In the genomic region with DNA sequence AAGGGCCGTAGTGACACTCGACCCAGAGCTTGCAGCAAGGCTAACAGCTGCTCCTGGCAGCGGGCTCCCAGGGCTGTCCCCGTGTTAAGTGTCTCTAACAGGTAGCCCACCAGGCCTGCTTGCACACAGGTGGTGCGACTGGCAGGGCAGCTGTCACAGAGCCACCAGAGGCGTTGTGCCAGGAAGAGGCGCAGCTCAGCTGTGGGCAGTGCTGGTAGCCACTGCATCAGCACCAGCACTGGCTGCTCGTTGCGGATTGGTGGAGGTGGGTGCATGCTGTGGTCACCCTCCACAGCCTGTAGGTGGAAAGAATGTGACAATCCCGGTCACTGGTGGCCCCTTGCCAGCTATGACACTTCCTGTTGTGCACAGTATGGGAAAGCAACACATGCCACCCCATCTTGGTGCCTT, we compare ENCODE assay signal across 24 mouse cellular contexts. TPM values are rescaled to one million over a fixed set of nuclear protein-coding genes. Genes with fewer than 3 reads are reported as not detected.
A peak's percentile ranks its signal among the peaks of the same experiment; 100 is the strongest.
DNase-seq lines count a peak whose midpoint lies in the region; ATAC-seq and TF ChIP-seq lines count a peak whose summit lies in the region.
"Had no signal": no experiment of that assay in that cellular context is flagged by ENCODE, and none has a peak within 500 bp of the region (broad histone marks: within the 10 kb centered on the region; RNA-seq: fewer than 3 reads in every experiment).

No protein-coding gene starts in this region.

- no peak overlapping the region for H3K4me2 ChIP-seq in kidney, embryonic 14.5 days (replicated peaks; ENCODE audit: low read depth, low read length)
- H3K4me2 ChIP-seq: heart, embryonic 13.5 days; hindbrain, embryonic 15.5 days; limb, embryonic 12.5 days; liver, embryonic 12.5 days; lung, embryonic 15.5 days; neural tube, embryonic 15.5 days had no signal

- peak; percentile 55 for DNase-seq in kidney, postnatal 10 days
- DNase-seq in 416B (ENCODE audit: low read depth) = peak; percentile 35
- DNase-seq in cerebellum, adult 9-11 months = peak; percentile 68
- DNase-seq in thymus, adult 2 months = no peak
- no peak for DNase-seq in layer of hippocampus, adult 2 months (ENCODE audit: low spot score in 2 of 2)
- no peak for DNase-seq in gastrocnemius, postnatal 36 days
- DNase-seq: B cell, adult 2 months; embryo, embryonic 11 days; heart, adult 18-20 months; heart, postnatal 4 days; midbrain, embryonic 14.5 days; right cerebral cortex, postnatal 4 days; thymus, postnatal 14 days had no signal

- WGBS in kidney, embryonic 14.5 days = 89% methylated on average over 10 of the region's 10 CpGs
- 93% methylated on average over 10 of the region's 10 CpGs for WGBS in thymus, adult 2 months

- H3K27ac ChIP-seq in kidney, embryonic 14.5 days (ENCODE audit: low read depth, low read length) = no peak overlapping the region
- H3K27ac ChIP-seq in thymus, adult 2 months (ENCODE audit: control insufficient read depth, insufficient read depth, low read length) = no peak overlapping the region
- no peak overlapping the region for H3K27ac ChIP-seq in layer of hippocampus, adult 2 months
- H3K27ac ChIP-seq: heart, embryonic 13.5 days; hindbrain, embryonic 15.5 days; kidney, postnatal 0 days; limb, embryonic 12.5 days; liver, embryonic 12.5 days; lung, embryonic 15.5 days; neural tube, embryonic 15.5 days had no signal

- no peak for TF ChIP-seq POLR2A in thymus, adult 2 months (IDR thresholded peaks at IDR 0.05; ENCODE audit: control insufficient read depth, extremely low read depth, insufficient read depth, low read length, poor library complexity)

- no peak for TF ChIP-seq CTCF in thymus, adult 2 months (IDR thresholded peaks at IDR 0.05; ENCODE audit: borderline replicate concordance, control insufficient read depth, extremely low read depth, insufficient read depth, low read length, poor library complexity)
- no peak for TF ChIP-seq CTCF in layer of hippocampus, adult 2 months (conservative IDR thresholded peaks at IDR 0.05)

- no peak overlapping the region for H3K4me3 ChIP-seq in kidney, embryonic 14.5 days (ENCODE audit: low read length)
- H3K4me3 ChIP-seq in thymus, adult 2 months (ENCODE audit: control insufficient read depth, insufficient read depth, low read length) = no peak overlapping the region
- no peak overlapping the region for H3K4me3 ChIP-seq in layer of hippocampus, adult 2 months
- H3K4me3 ChIP-seq: heart, embryonic 13.5 days; hindbrain, embryonic 15.5 days; limb, embryonic 12.5 days; liver, embryonic 12.5 days; lung, embryonic 15.5 days; myocyte; neural tube, embryonic 15.5 days had no signal

- no peak overlapping the region for H3K9ac ChIP-seq in kidney, embryonic 14.5 days (ENCODE audit: low read depth, low read length)
- H3K9ac ChIP-seq: heart, embryonic 13.5 days; hindbrain, embryonic 15.5 days; limb, embryonic 12.5 days; liver, embryonic 12.5 days; lung, embryonic 15.5 days; neural tube, embryonic 15.5 days had no signal

- H3K4me1 ChIP-seq in kidney, embryonic 14.5 days (ENCODE audit: control insufficient read depth, insufficient read depth, low read length) = peaks cover 20% of the 10 kb centered on the region; the same call in 1 of the 2 replicates
- peaks cover 23% of the 10 kb centered on the region; the same call in 1 of the 2 replicates for H3K4me1 ChIP-seq in thymus, adult 2 months (replicated peaks; ENCODE audit: control insufficient read depth, insufficient read depth, low read length)
- H3K4me1 ChIP-seq: hindbrain, embryonic 15.5 days; lung, embryonic 15.5 days; neural tube, embryonic 15.5 days had no signal

- intact Hi-C loops in gastrocnemius, postnatal 36 days (cut with DNase I) = loop anchor here (5.0 kb wide), 2 partner anchors 144 to 234 kb away; no protein-coding TSS in a partner anchor

- ATAC-seq in kidney, embryonic 14.5 days (ENCODE audit: low FRiP score, low TSS enrichment) = no peak
- peak; percentile 34; the same call in 1 of the 2 replicates for ATAC-seq in cerebellum, adult (ENCODE audit: insufficient number of reproducible peaks, low FRiP score, low TSS enrichment)
- ATAC-seq: intestine, postnatal 0 days; liver, embryonic 12.5 days had no signal

- H3K27me3 ChIP-seq in kidney, embryonic 14.5 days (ENCODE audit: control insufficient read depth, insufficient read depth, low read length) = no peaks in the 10 kb centered on the region
- no peaks in the 10 kb centered on the region for H3K27me3 ChIP-seq in thymus, adult 2 months (ENCODE audit: control insufficient read depth, insufficient read depth, low read length)
- H3K27me3 ChIP-seq: hindbrain, embryonic 15.5 days; liver, embryonic 12.5 days; lung, embryonic 15.5 days had no signal

- H3K36me3 ChIP-seq in kidney, embryonic 14.5 days (ENCODE audit: control insufficient read depth, insufficient read depth, low read length) = peaks cover 3% of the 10 kb centered on the region
- H3K36me3 ChIP-seq in thymus, adult 2 months (ENCODE audit: control insufficient read depth, insufficient read depth, low read length) = peaks cover 54% of the 10 kb centered on the region
- H3K36me3 ChIP-seq: hindbrain, embryonic 15.5 days; limb, embryonic 12.5 days; lung, embryonic 15.5 days had no signal

- no peaks in the 10 kb centered on the region for H3K9me3 ChIP-seq in kidney, embryonic 14.5 days (ENCODE audit: control insufficient read depth, low read length)
- H3K9me3 ChIP-seq: heart, embryonic 13.5 days; hindbrain, embryonic 15.5 days; limb, embryonic 12.5 days; liver, embryonic 12.5 days; lung, embryonic 15.5 days; neural tube, embryonic 15.5 days had no signal

RNA-seq across cellular contexts. Expression of a gene that starts 14.4 kb away (rescaled TPM):
- 23.6 and 64.4 TPM in 2 replicates for polyA plus RNA-seq in kidney, embryonic 14.5 days (2014; fragmentation: Nextera tagmentation; extraction: Ambion mirVana)
- 9.2 and 13.2 TPM in 2 replicates for polyA plus RNA-seq in thymus, adult 2 months (2012; rRNA removed)
- total RNA-seq in layer of hippocampus, adult 2 months (2021) = 1 to 10 TPM; 1.9 to 3.4 TPM
- total RNA-seq in gastrocnemius, postnatal 36 days (2021) = 1 to 10 TPM in 1 of 2 experiments, under 1 TPM in 1; 0.91 to 1.2 TPM

RNA-seq across cellular contexts. Expression of a gene that starts 15.3 kb away (rescaled TPM):
- polyA plus RNA-seq in kidney, embryonic 14.5 days (2014; fragmentation: Nextera tagmentation; extraction: Ambion mirVana) = 2.6 and 4.8 TPM in 2 replicates
- 297 and 301 TPM in 2 replicates for polyA plus RNA-seq in thymus, adult 2 months (2012; rRNA removed)
- total RNA-seq in layer of hippocampus, adult 2 months (2021) = 10 to 100 TPM; 17.7 to 18.0 TPM
- 1 to 10 TPM; 3.3 to 3.6 TPM for total RNA-seq in gastrocnemius, postnatal 36 days (2021)

RNA-seq across cellular contexts. Expression of a gene that starts 17.7 kb away (rescaled TPM):
- 160 and 193 TPM in 2 replicates for polyA plus RNA-seq in kidney, embryonic 14.5 days (2014; fragmentation: Nextera tagmentation; extraction: Ambion mirVana)
- polyA plus RNA-seq in thymus, adult 2 months (2012; rRNA removed) = 105 and 152 TPM in 2 replicates
- total RNA-seq in layer of hippocampus, adult 2 months (2021) = 10 to 100 TPM; 50.2 to 66.0 TPM
- 10 to 100 TPM; 45.1 to 48.1 TPM for total RNA-seq in gastrocnemius, postnatal 36 days (2021)

Comparison
In these comparisons a context has a peak if more than half of its experiments do, and no peak if none do; other contexts are left out.
1. DNase-seq: peak in kidney, postnatal 10 days (single experiment), 416B (single experiment) and cerebellum, adult 9-11 months (single experiment); none in thymus, adult 2 months (single experiment), layer of hippocampus, adult 2 months (0 of 2) and gastrocnemius, postnatal 36 days (0 of 2).
2. RNA of a gene that starts 15.3 kb away (total RNA-seq): 17.7 to 18.0 TPM in layer of hippocampus, adult 2 months; 3.3 to 3.6 TPM in gastrocnemius, postnatal 36 days; every median in the first group is over 4 times any median in the second.